Mouse (Mus musculus) kidney, postnatal 0 days (tissue): ENCODE results near the gene Gm10382. TPM values are rescaled to one million over a fixed set of nuclear protein-coding genes. Genes with fewer than 3 reads are reported as not detected.
"Not testable (repeated sequence)": the region's sequence is repeated elsewhere in the genome, so short reads cannot be mapped to it uniquely, and the experiment has no call there.

ENCODE experiments used
- ATAC-seq: fragments of 200-750 bp; cut with Nextera tagmentation; replicated peaks from 2 replicates; pipeline ENCODE4 v1.8.0; 2017; ENCODE audit warnings: low read depth, moderate number of reproducible peaks, moderate TSS enrichment, moderate library complexity; ENCODE audit not compliant: low FRiP score
- DNase-seq: peaks from one replicate; pipeline ENCODE4 v3.0.0-alpha.2; 2016; ENCODE audit warnings: low spot score
- H3K27ac ChIP-seq: fragments of 300-500 bp; sonication (generic); 2 replicates; pipeline ENCODE4 v1.5.1; 2014; ENCODE audit warnings: mild to moderate bottlenecking
- H3K27me3 ChIP-seq: fragments of 300-500 bp; sonication (generic); 2 replicates; pipeline ENCODE4 v1.6.1; 2014; ENCODE audit warnings: low read length, mixed read lengths; ENCODE audit not compliant: insufficient read depth
- H3K36me3 ChIP-seq: fragments of 300-500 bp; sonication (generic); 2 replicates; pipeline ENCODE4 v1.6.1; 2014; ENCODE audit warnings: low read length, mixed read lengths; ENCODE audit not compliant: insufficient read depth
- H3K4me1 ChIP-seq: fragments of 300-500 bp; sonication (generic); replicated peaks from 2 replicates; pipeline ENCODE4 v1.6.1; 2014; ENCODE audit warnings: antibody characterized with exemption, low read length, mixed read lengths; ENCODE audit not compliant: insufficient read depth
- H3K4me2 ChIP-seq: fragments of 300-500 bp; sonication (generic); 2 replicates; pipeline ENCODE4 v1.6.1; 2014; ENCODE audit warnings: mild to moderate bottlenecking, low read length, moderate library complexity, mixed read lengths
- H3K4me3 ChIP-seq: fragments of 300-500 bp; sonication (generic); replicated peaks from 2 replicates; pipeline ENCODE4 v1.5.1; 2014; ENCODE audit warnings: low read depth, low read length
- H3K9ac ChIP-seq: fragments of 300-500 bp; sonication (generic); 2 replicates; pipeline ENCODE4 v1.6.1; 2014; ENCODE audit warnings: low read depth, low read length
- H3K9me3 ChIP-seq: fragments of 300-500 bp; sonication (generic); replicated peaks from 2 replicates; pipeline ENCODE4 v1.6.1; 2016; ENCODE audit warnings: low read length, inconsistent platforms, mixed read lengths
- CTCF ChIP-seq: IDR thresholded peaks from 2 replicates; pipeline ENCODE4 v1.5.1; 2016; ENCODE audit warnings: antibody characterized with exemption, low read depth, mild to moderate bottlenecking, moderate library complexity
- WGBS: fragments of 180-500 bp; shearing (Covaris S2); extraction: QIAGEN DNeasy Blood & Tissue Kit; methylation state at CpG from one replicate; pipeline ENCODE4 v1.1.7; 2014; 5-methylcytosine and 5-hydroxymethylcytosine counted together
- polyA plus RNA-seq: library from polyadenylated mRNA; unstranded; fragments of >200 nt; fragmentation: Nextera tagmentation; extraction: Ambion mirVana; gene quantifications from 2 replicates; pipeline ENCODE4 v1.2.1, GENCODE M21; 2015

Gene Gm10382
- polyA plus RNA-seq, 1 experiment from 2014 or later = 0.74 TPM

DNA sequence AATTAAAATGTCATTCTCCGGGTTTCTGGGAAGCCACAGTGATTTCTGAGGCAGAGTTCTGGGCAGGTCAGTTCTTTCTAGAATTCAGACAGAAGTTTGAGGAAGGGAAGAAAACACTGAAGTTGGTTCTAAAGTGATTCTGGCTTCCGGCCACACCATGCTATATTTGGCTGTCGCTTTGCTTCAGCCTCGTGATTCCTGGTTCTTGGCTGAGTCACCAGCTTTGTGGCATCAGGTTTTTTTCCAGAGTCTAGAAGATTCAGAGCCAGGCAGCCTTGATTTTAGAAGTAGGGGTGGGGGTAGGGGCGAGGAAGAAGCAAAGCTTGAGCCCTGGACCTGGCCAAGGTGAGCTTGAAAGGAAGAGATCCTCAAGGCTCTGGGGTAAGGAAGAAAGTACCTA is 2.5 kb downstream of the Gm10382 start:
- Histone ChIP-seq H3K9me3 (no peaks in the 10 kb centered on the region), H3K27me3 (no peaks in the 10 kb centered on the region), H3K27ac (peak overlapping the region; percentile 98), H3K4me2 (no peak overlapping the region), H3K4me1 (peaks cover 26% of the 10 kb centered on the region), H3K36me3 (no peaks in the 10 kb centered on the region), H3K4me3 (no peak overlapping the region), H3K9ac (no peak overlapping the region)
- no peak for TF ChIP-seq CTCF
- DNase-seq (peak; percentile 60), ATAC-seq (no peak)
- 54% methylated on average over 5 of the region's 5 CpGs for WGBS

DNA sequence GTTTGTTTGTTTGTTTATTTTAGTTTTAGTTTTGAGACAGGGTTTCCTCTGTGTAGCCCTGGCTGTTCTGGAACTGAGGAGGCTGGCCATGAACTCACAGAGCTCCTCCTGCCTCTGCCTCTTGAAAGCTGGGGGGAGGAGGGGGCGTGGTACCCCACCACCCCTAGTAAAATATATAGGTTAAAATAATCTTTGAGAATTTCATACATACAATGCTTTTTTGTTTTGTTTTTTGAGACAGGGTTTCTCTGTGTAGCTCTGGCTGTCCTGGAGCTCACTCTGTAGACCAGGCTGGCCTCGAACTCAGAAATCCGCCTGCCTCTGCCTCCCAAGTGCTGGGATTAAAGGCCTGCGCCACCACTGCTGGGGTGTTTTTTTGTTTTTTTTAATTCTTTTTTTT is 3.1 kb downstream of the Gm10382 start:
- H3K4me2 ChIP-seq = not testable (repeated sequence)

GRCm38 (mm10) chr5:125392618-125392976 is 3.5 kb downstream of the Gm10382 start:
- H3K27me3 ChIP-seq = no peaks in the 10 kb centered on the region
- peaks cover 26% of the 10 kb centered on the region for H3K4me1 ChIP-seq
- WGBS = 7% methylated on average over 1 of the region's 1 CpGs
- DNase-seq (no peak), ATAC-seq (no peak)
- no peaks in the 10 kb centered on the region for H3K36me3 ChIP-seq
- peak overlapping the region; percentile 40 for H3K9ac ChIP-seq
- no peak overlapping the region for H3K4me3 ChIP-seq
- no peak for TF ChIP-seq CTCF
- peak overlapping the region; percentile 46 for H3K4me2 ChIP-seq
- H3K27ac ChIP-seq = peak overlapping the region; percentile 98
- H3K9me3 ChIP-seq = no peaks in the 10 kb centered on the region

More for the DNA sequence above, 3.1 kb downstream of the Gm10382 start:
- not testable (repeated sequence) for H3K4me3 ChIP-seq, H3K9ac ChIP-seq, DNase-seq, H3K36me3 ChIP-seq, H3K27me3 ChIP-seq, H3K9me3 ChIP-seq, ATAC-seq
- peak overlapping the region; percentile 98 for H3K27ac ChIP-seq
- 97% methylated on average over 3 of the region's 4 CpGs for WGBS
- peaks cover 26% of the 10 kb centered on the region for H3K4me1 ChIP-seq

GRCm38 (mm10) chr5:125392977-125393621 is 4.0 kb downstream of the Gm10382 start:
- peak overlapping the region; percentile 40 for H3K9ac ChIP-seq
- peak; percentile 99 for DNase-seq
- 0 out of 2 replicates have a peak overlapping the region, but pooled peaks have one; percentile 2 for H3K4me3 ChIP-seq
- no peak for TF ChIP-seq CTCF
- H3K27me3 ChIP-seq = no peaks in the 10 kb centered on the region
- H3K4me1 ChIP-seq = peaks cover 26% of the 10 kb centered on the region
- WGBS = under 1% methylated on average over 20 of the region's 20 CpGs
- H3K27ac ChIP-seq = peak overlapping the region; percentile 98
- ATAC-seq = peak; percentile 95
- no peaks in the 10 kb centered on the region for H3K36me3 ChIP-seq
- H3K9me3 ChIP-seq = no peaks in the 10 kb centered on the region
- peak overlapping the region; percentile 48 for H3K4me2 ChIP-seq

- 8% methylated on average over 23 of the region's 25 CpGs for WGBS
- Histone ChIP-seq H3K4me2 (peak overlapping the region; percentile 48), H3K27ac (peak overlapping the region; percentile 98), H3K4me1 (peaks cover 26% of the 10 kb centered on the region), H3K36me3 (no peaks in the 10 kb centered on the region), H3K9ac (peak overlapping the region; percentile 40; the same call in 1 of the 2 replicates), H3K4me3 (0 out of 2 replicates have a peak overlapping the region, but pooled peaks have one; percentile 4), H3K9me3 (no peaks in the 10 kb centered on the region), H3K27me3 (no peaks in the 10 kb centered on the region)
- TF ChIP-seq CTCF = no peak
- ATAC-seq (no peak), DNase-seq (peak; percentile 96)
Observed at GRCm38 (mm10) chr5:125393622-125394603, 4.8 kb downstream of the Gm10382 start.

DNA sequence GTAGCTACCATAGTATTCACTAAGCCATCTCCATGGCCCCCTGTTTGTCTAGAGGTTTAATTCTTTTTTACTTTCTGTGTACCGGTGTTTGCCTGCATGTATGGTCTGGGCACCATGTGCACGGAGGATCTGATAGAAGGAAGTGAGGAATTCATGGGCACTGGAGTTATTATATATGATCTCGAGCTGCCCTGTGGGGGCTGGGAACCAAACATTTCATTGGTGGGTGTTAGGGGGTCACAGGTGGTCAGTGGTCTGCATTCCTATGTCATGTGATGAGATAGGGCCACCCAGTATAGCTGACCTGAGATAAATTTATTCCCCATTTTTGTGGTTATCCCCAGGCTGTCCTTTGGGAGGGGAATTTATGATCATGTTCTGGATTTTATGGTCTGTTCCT is 5.9 kb downstream of the Gm10382 start:
- Histone ChIP-seq H3K27me3 (no peaks in the 10 kb centered on the region), H3K9ac (no peak overlapping the region), H3K4me2 (no peak overlapping the region), H3K4me1 (peaks cover 26% of the 10 kb centered on the region), H3K27ac (peak overlapping the region; percentile 98), H3K9me3 (no peaks in the 10 kb centered on the region), H3K36me3 (no peaks in the 10 kb centered on the region), H3K4me3 (no peak overlapping the region)
- TF ChIP-seq CTCF = no peak
- DNase-seq (no peak), ATAC-seq (no peak)
- 50% methylated on average over 3 of the region's 3 CpGs for WGBS
